11 mouse cellular contexts compared by ENCODE assay signal in the genomic region with DNA sequence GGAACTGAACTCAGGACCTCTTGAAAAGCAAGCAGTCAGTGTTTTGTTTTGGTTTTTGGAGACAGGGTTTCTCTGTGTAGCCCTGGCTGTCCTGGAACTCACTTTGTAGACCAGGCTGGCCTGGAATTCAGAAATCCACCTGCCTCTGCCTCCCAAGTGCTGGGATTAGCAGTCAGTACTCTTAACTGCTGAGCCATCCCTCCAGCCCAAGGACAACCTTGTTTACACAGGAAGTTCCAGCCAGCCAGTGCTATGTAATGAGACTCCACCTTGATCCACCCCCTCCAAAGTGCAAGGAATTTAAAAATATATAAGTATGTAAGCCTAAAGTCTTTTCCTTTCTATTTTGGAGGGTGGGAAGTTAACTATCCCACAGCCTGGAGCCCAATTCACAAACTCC. TPM values are rescaled to one million over a fixed set of nuclear protein-coding genes. Genes with fewer than 3 reads are reported as not detected.
DNase-seq lines count a peak whose midpoint lies in the region; ATAC-seq and TF ChIP-seq lines count a peak whose summit lies in the region.
"Not testable (repeated sequence)": the region's sequence is repeated elsewhere in the genome, so short reads cannot be mapped to it uniquely, and the experiment has no call there.
"Had no signal": no experiment of that assay in that cellular context is flagged by ENCODE, and none has a peak within 500 bp of the region (broad histone marks: within the 10 kb centered on the region; RNA-seq: fewer than 3 reads in every experiment).

No protein-coding gene starts in this region.

- H3K9me3 ChIP-seq in heart, embryonic 13.5 days; liver, embryonic 13.5 days (replicated peaks); liver, embryonic 16.5 days (replicated peaks; ENCODE audit: control insufficient read depth, low read length): not testable (repeated sequence)

- peak overlapping the region; percentile 62 for H3K27ac ChIP-seq in bone marrow macrophage, adult 2 months (ENCODE audit: insufficient read depth, low read depth, low read length)
- not testable (repeated sequence) for H3K27ac ChIP-seq in heart, embryonic 13.5 days (replicated peaks)
- peak overlapping the region; percentile 73 for H3K27ac ChIP-seq in liver, embryonic 13.5 days
- peak overlapping the region; percentile 76 for H3K27ac ChIP-seq in liver, embryonic 16.5 days (ENCODE audit: low read length)
- H3K27ac ChIP-seq in macrophage, result peak overlapping the region; percentile 13; the same call in 1 of the 2 replicates
- H3K27ac ChIP-seq in small intestine, adult 2 months (ENCODE audit: insufficient read depth, low read depth, low read length), result peak overlapping the region; percentile 43; the same call in 1 of the 2 replicates

- not testable (repeated sequence) for TF ChIP-seq POLR2A in bone marrow macrophage, adult 2 months (IDR thresholded peaks at IDR 0.05; ENCODE audit: borderline replicate concordance, low read depth, low read length); small intestine, adult 2 months (IDR thresholded peaks at IDR 0.05; ENCODE audit: low read depth, low read length)

- H3K79me2 ChIP-seq in macrophage (ENCODE audit: inconsistent target), result peaks cover 79% of the 10 kb centered on the region

- peaks cover 19% of the 10 kb centered on the region for H3K4me1 ChIP-seq in bone marrow macrophage, adult 2 months (ENCODE audit: control insufficient read depth, insufficient read depth, low read length)
- H3K4me1 ChIP-seq in heart, embryonic 13.5 days; small intestine, adult 2 months (ENCODE audit: control insufficient read depth, insufficient read depth, insufficient read length, low read length): not testable (repeated sequence)
- peaks cover 56% of the 10 kb centered on the region for H3K4me1 ChIP-seq in liver, embryonic 13.5 days (replicated peaks)
- H3K4me1 ChIP-seq in liver, embryonic 16.5 days (ENCODE audit: control insufficient read depth, low read depth, low read length), result peaks cover 22% of the 10 kb centered on the region

- H3K4me2 ChIP-seq in heart, embryonic 13.5 days, result peak overlapping the region; percentile 29; the same call in 1 of the 2 replicates
- H3K4me2 ChIP-seq in liver, embryonic 13.5 days, result peak overlapping the region; percentile 73
- H3K4me2 ChIP-seq in liver, embryonic 16.5 days (ENCODE audit: low read depth, low read length), result peak overlapping the region; percentile 50; the same call in 1 of the 2 replicates

- H3K9ac ChIP-seq in heart, embryonic 13.5 days, result not testable (repeated sequence)
- H3K9ac ChIP-seq in liver, embryonic 13.5 days, result peak overlapping the region; percentile 59
- H3K9ac ChIP-seq in liver, embryonic 16.5 days (ENCODE audit: low read depth, low read length), result peak overlapping the region; percentile 29; the same call in 1 of the 2 replicates

- TF ChIP-seq CTCF in bone marrow macrophage, adult 2 months (IDR thresholded peaks at IDR 0.05; ENCODE audit: low read depth, low read length); small intestine, adult 2 months (IDR thresholded peaks at IDR 0.05; ENCODE audit: extremely low read depth, insufficient read length, insufficient replicate concordance, low read depth, low read length): not testable (repeated sequence)

- peak; percentile 62 for DNase-seq in ES-CJ7 (ENCODE audit: low read depth, low spot score)
- DNase-seq in liver, embryonic 13.5 days, result not testable (repeated sequence)

- not testable (repeated sequence) for ATAC-seq in heart, embryonic 13.5 days (ENCODE audit: extremely low read depth, insufficient number of reproducible peaks, low FRiP score, low TSS enrichment); liver, embryonic 13.5 days (ENCODE audit: low read depth); liver, embryonic 16.5 days (ENCODE audit: low read depth)

- peaks cover 29% of the 10 kb centered on the region for H3K27me3 ChIP-seq in heart, embryonic 13.5 days (replicated peaks)
- not testable (repeated sequence) for H3K27me3 ChIP-seq in liver, embryonic 13.5 days; liver, embryonic 16.5 days (ENCODE audit: control insufficient read depth, insufficient read depth, low read depth, low read length); small intestine, adult 2 months (ENCODE audit: control insufficient read depth, insufficient read depth, low read length)

- H3K36me3 ChIP-seq in heart, embryonic 13.5 days; liver, embryonic 16.5 days (ENCODE audit: control insufficient read depth, insufficient read depth); macrophage (ENCODE audit: inconsistent target); small intestine, adult 2 months (ENCODE audit: control insufficient read depth, insufficient read depth, low read length): not testable (repeated sequence)
- H3K36me3 ChIP-seq in liver, embryonic 13.5 days, result peaks cover 19% of the 10 kb centered on the region

- not testable (repeated sequence) for H3K4me3 ChIP-seq in bone marrow macrophage, adult 2 months (ENCODE audit: insufficient read depth, low read length); macrophage (ENCODE audit: inconsistent target); small intestine, adult 2 months (ENCODE audit: low read depth, low read length)
- H3K4me3 ChIP-seq in heart, embryonic 13.5 days, result peak overlapping the region; percentile 7; the same call in 1 of the 2 replicates
- H3K4me3 ChIP-seq in liver, embryonic 13.5 days (replicated peaks), result peak overlapping the region; percentile 43; the same call in 1 of the 2 replicates
- peak overlapping the region; percentile 92 for H3K4me3 ChIP-seq in liver, embryonic 16.5 days (ENCODE audit: low read depth, low read length)

RNA-seq across cellular contexts. Expression of a gene that starts 3.6 kb away (rescaled TPM):
- polyA plus RNA-seq in bone marrow macrophage, adult 2 months (2012; ENCODE audit: insufficient read depth, insufficient read length, missing spikeins), result 101 and 107 TPM in 2 replicates
- 67.2 and 83.4 TPM in 2 replicates for polyA plus RNA-seq in heart, embryonic 13.5 days (2015; fragmentation: Nextera tagmentation; extraction: Ambion mirVana)
- 197 and 202 TPM in 2 replicates for polyA plus RNA-seq in liver, embryonic 13.5 days (2015; fragmentation: Nextera tagmentation; extraction: Ambion mirVana)
- polyA plus RNA-seq in liver, embryonic 16.5 days (2015; fragmentation: Nextera tagmentation; extraction: Ambion mirVana), result 256 and 283 TPM in 2 replicates
- total RNA-seq in macrophage (2018; cell fraction: chromatin; rRNA removed), result 100 to 1,000 TPM in 2 of 26 experiments, 10 to 100 TPM in 24; 34.5 to 123 (median 75.5) TPM
- 100 to 1,000 TPM in 22 of 26 experiments, 10 to 100 TPM in 4; 88.1 to 147 (median 115) TPM for total RNA-seq in macrophage (2018; cell fraction: cytosol; rRNA removed)
- 100 to 1,000 TPM in 4 of 26 experiments, 10 to 100 TPM in 22; 41.3 to 129 (median 78.9) TPM for total RNA-seq in macrophage (2018; cell fraction: nucleus; rRNA removed)
- 84.9 to 132 TPM (median 125 TPM) in 3 replicates for polyA plus RNA-seq in macrophage (2018)
- 55.7 and 124 TPM in 2 replicates for polyA plus RNA-seq in small intestine, adult 2 months (2012; rRNA removed)

RNA-seq across cellular contexts. Expression of a gene that starts 35.7 kb away (rescaled TPM):
- 6.0 and 6.5 TPM in 2 replicates for polyA plus RNA-seq in bone marrow macrophage, adult 2 months (2012; ENCODE audit: insufficient read depth, insufficient read length, missing spikeins)
- polyA plus RNA-seq in heart, embryonic 13.5 days (2015; fragmentation: Nextera tagmentation; extraction: Ambion mirVana), result 0.41 and 0.84 TPM in 2 replicates
- polyA plus RNA-seq in liver, embryonic 13.5 days (2015; fragmentation: Nextera tagmentation; extraction: Ambion mirVana), result 0.18 and 0.27 TPM in 2 replicates
- 0.36 and 0.54 TPM in 2 replicates for polyA plus RNA-seq in liver, embryonic 16.5 days (2015; fragmentation: Nextera tagmentation; extraction: Ambion mirVana)
- 10 to 100 TPM in 3 of 26 experiments, 1 to 10 TPM in 21, under 1 TPM in 2; 0.75 to 14.6 (median 3.3) TPM for total RNA-seq in macrophage (2018; cell fraction: chromatin; rRNA removed)
- total RNA-seq in macrophage (2018; cell fraction: cytosol; rRNA removed), result 10 to 100 TPM in 8 of 26 experiments, 1 to 10 TPM in 18; 3.4 to 13.4 (median 8.6) TPM
- 10 to 100 TPM in 3 of 26 experiments, 1 to 10 TPM in 23; 1.6 to 16.4 (median 6.1) TPM for total RNA-seq in macrophage (2018; cell fraction: nucleus; rRNA removed)
- 3.6 to 21.5 TPM (median 8.0 TPM) in 3 replicates for polyA plus RNA-seq in macrophage (2018)
- polyA plus RNA-seq in small intestine, adult 2 months (2012; rRNA removed), result 1.9 and 8.3 TPM in 2 replicates
- total RNA-seq: adrenal gland, adult 18-20 months; gastrocnemius, adult 18-20 months; gastrocnemius, postnatal 36 days had no signal
- polyA plus RNA-seq: C2C12 had no signal

RNA-seq across cellular contexts. Expression of a gene that starts 39.2 kb away (rescaled TPM):
- 20.0 and 24.9 TPM in 2 replicates for polyA plus RNA-seq in bone marrow macrophage, adult 2 months (2012; ENCODE audit: insufficient read depth, insufficient read length, missing spikeins)
- 33.0 and 34.4 TPM in 2 replicates for polyA plus RNA-seq in heart, embryonic 13.5 days (2015; fragmentation: Nextera tagmentation; extraction: Ambion mirVana)
- 6.8 and 8.0 TPM in 2 replicates for polyA plus RNA-seq in liver, embryonic 13.5 days (2015; fragmentation: Nextera tagmentation; extraction: Ambion mirVana)
- polyA plus RNA-seq in liver, embryonic 16.5 days (2015; fragmentation: Nextera tagmentation; extraction: Ambion mirVana), result 9.2 and 9.9 TPM in 2 replicates
- 100 to 1,000 TPM in 10 of 26 experiments, 10 to 100 TPM in 16; 32.0 to 265 (median 86.3) TPM for total RNA-seq in macrophage (2018; cell fraction: chromatin; rRNA removed)
- total RNA-seq in macrophage (2018; cell fraction: cytosol; rRNA removed), result 10 to 100 TPM in 25 of 26 experiments, 1 to 10 TPM in 1; 7.4 to 39.5 (median 16.4) TPM
- 100 to 1,000 TPM in 7 of 26 experiments, 10 to 100 TPM in 19; 29.6 to 251 (median 52.5) TPM for total RNA-seq in macrophage (2018; cell fraction: nucleus; rRNA removed)
- polyA plus RNA-seq in macrophage (2018), result 15.2 to 33.3 TPM (median 21.6 TPM) in 3 replicates
- polyA plus RNA-seq in small intestine, adult 2 months (2012; rRNA removed), result 9.1 and 13.2 TPM in 2 replicates
